Mouse (Mus musculus) embryonic facial prominence, embryonic 11.5 days (tissue): ENCODE measurements at regions not wholly inside any gene's neighbourhood (a gene's known extent, or its start where the extent isn't known, plus 50 kb on each side); places are given as distances from the start of the nearest gene placed in this dataset.

Source experiments
- ATAC-seq: fragments of 200-750 bp; cut with Nextera tagmentation; replicated peaks from 2 replicates; pipeline ENCODE4 v1.8.0; 2017; ENCODE audit warnings: low read depth; ENCODE audit not compliant: insufficient number of reproducible peaks, low FRiP score, low TSS enrichment
- DNase-seq: peaks from one replicate; pipeline ENCODE4 v3.0.0-alpha.2; 2015; ENCODE audit warnings: low spot score
- H3K27ac ChIP-seq: fragments of 300-500 bp; sonication (generic); replicated peaks from 2 replicates; pipeline ENCODE4 v1.5.1; 2014; ENCODE audit warnings: mild to moderate bottlenecking, low read depth, low read length, control low read depth
- H3K27me3 ChIP-seq: fragments of 300-500 bp; sonication (generic); 2 replicates; pipeline ENCODE4 v1.6.1; 2014; ENCODE audit warnings: mild to moderate bottlenecking, low read length, moderate library complexity, mixed read lengths; ENCODE audit not compliant: control insufficient read depth, insufficient read depth
- H3K36me3 ChIP-seq: fragments of 300-500 bp; sonication (generic); replicated peaks from 2 replicates; pipeline ENCODE4 v1.6.1; 2014; ENCODE audit warnings: low read depth, mild to moderate bottlenecking, low read length, moderate library complexity, mixed read lengths; ENCODE audit not compliant: control insufficient read depth, insufficient read depth
- H3K4me1 ChIP-seq: fragments of 300-500 bp; sonication (generic); 2 replicates; pipeline ENCODE4 v1.6.1; 2014; ENCODE audit warnings: low read length, mixed read lengths; ENCODE audit not compliant: control insufficient read depth, insufficient read depth
- H3K4me2 ChIP-seq: fragments of 300-500 bp; sonication (generic); 2 replicates; pipeline ENCODE4 v1.6.1; 2014; ENCODE audit warnings: low read depth, mild to moderate bottlenecking, control low read depth, low read length, moderate library complexity
- H3K4me3 ChIP-seq: fragments of 300-500 bp; sonication (generic); 2 replicates; pipeline ENCODE4 v1.5.1; 2014; ENCODE audit warnings: low read depth, low read length, control low read depth
- H3K9ac ChIP-seq: fragments of 300-500 bp; sonication (generic); replicated peaks from 2 replicates; pipeline ENCODE4 v1.6.1; 2014; ENCODE audit warnings: mild to moderate bottlenecking, control low read depth, low read length
- H3K9me3 ChIP-seq: fragments of 300-500 bp; sonication (generic); replicated peaks from 2 replicates; pipeline ENCODE4 v1.6.1; 2016; ENCODE audit warnings: mild to moderate bottlenecking, low read length, inconsistent platforms, mixed read lengths; ENCODE audit not compliant: control insufficient read depth
- WGBS: fragments of 180-500 bp; shearing (Covaris S2); extraction: QIAGEN DNeasy Blood & Tissue Kit; methylation state at CpG from one replicate; pipeline ENCODE4 v1.1.7; 2014; 5-methylcytosine and 5-hydroxymethylcytosine counted together

GRCm38 (mm10) chr4:110038696-110039095, 60.8 kb downstream of the Dmrta2 start:
- H3K27me3 ChIP-seq = no peaks in the 10 kb centered on the region
- DNase-seq = no peak
- no peaks in the 10 kb centered on the region for H3K9me3 ChIP-seq
- ATAC-seq = no peak
- 79% methylated on average over 5 of the region's 5 CpGs for WGBS
- H3K4me3 ChIP-seq = no peak overlapping the region
- H3K9ac ChIP-seq = no peak overlapping the region
- H3K4me2 ChIP-seq = no peak overlapping the region
- H3K27ac ChIP-seq = no peak overlapping the region
- no peaks in the 10 kb centered on the region for H3K4me1 ChIP-seq
- no peaks in the 10 kb centered on the region for H3K36me3 ChIP-seq

- H3K27me3 ChIP-seq = no peaks in the 10 kb centered on the region
- no peaks in the 10 kb centered on the region for H3K9me3 ChIP-seq
- 85% methylated on average over 17 of the region's 17 CpGs for WGBS
- DNase-seq = no peak
- no peak overlapping the region for H3K4me3 ChIP-seq
- no peak overlapping the region for H3K4me2 ChIP-seq
- H3K4me1 ChIP-seq = no peaks in the 10 kb centered on the region
- no peaks in the 10 kb centered on the region for H3K36me3 ChIP-seq
- H3K9ac ChIP-seq = no peak overlapping the region
- no peak overlapping the region for H3K27ac ChIP-seq
- ATAC-seq = no peak
Measured at GRCm38 (mm10) chr4:110044851-110045618, 67.2 kb downstream of the Dmrta2 start.

GRCm38 (mm10) chr4:110045651-110046269, 67.9 kb downstream of the Dmrta2 start:
- no peak overlapping the region for H3K4me2 ChIP-seq
- DNase-seq = no peak
- no peak overlapping the region for H3K4me3 ChIP-seq
- H3K4me1 ChIP-seq = no peaks in the 10 kb centered on the region
- H3K9me3 ChIP-seq = no peaks in the 10 kb centered on the region
- no peaks in the 10 kb centered on the region for H3K27me3 ChIP-seq
- 78% methylated on average over 12 of the region's 12 CpGs for WGBS
- no peak overlapping the region for H3K27ac ChIP-seq
- no peaks in the 10 kb centered on the region for H3K36me3 ChIP-seq
- ATAC-seq = no peak
- H3K9ac ChIP-seq = no peak overlapping the region

GRCm38 (mm10) chr4:110046270-110046651, 68.4 kb downstream of the Dmrta2 start:
- ATAC-seq (no peak), DNase-seq (no peak)
- Histone ChIP-seq H3K36me3 (no peaks in the 10 kb centered on the region), H3K27ac (no peak overlapping the region), H3K4me3 (no peak overlapping the region), H3K9ac (no peak overlapping the region), H3K9me3 (no peaks in the 10 kb centered on the region), H3K4me2 (no peak overlapping the region), H3K27me3 (no peaks in the 10 kb centered on the region), H3K4me1 (no peaks in the 10 kb centered on the region)
- 87% methylated on average over 11 of the region's 11 CpGs for WGBS

- WGBS = 4% methylated on average over 40 of the region's 40 CpGs
- Histone ChIP-seq H3K27ac (no peak overlapping the region), H3K4me3 (peak overlapping the region; percentile 35), H3K36me3 (no peaks in the 10 kb centered on the region), H3K4me1 (no peaks in the 10 kb centered on the region), H3K9ac (peak overlapping the region; percentile 39), H3K9me3 (no peaks in the 10 kb centered on the region), H3K4me2 (peak overlapping the region; percentile 56), H3K27me3 (no peaks in the 10 kb centered on the region)
- ATAC-seq = peak; percentile 92
- DNase-seq = peak; percentile 94
Measured at GRCm38 (mm10) chr4:110050393-110051280, 72.8 kb downstream of the Dmrta2 start.

GRCm38 (mm10) chr4:110051281-110051665, 73.4 kb downstream of the Dmrta2 start:
- ATAC-seq = no peak; the same call in 1 of the 2 replicates

GRCm38 (mm10) chr4:110051872-110052271, 74.0 kb downstream of the Dmrta2 start:
- Histone ChIP-seq H3K4me3 (no peak overlapping the region), H3K9ac (no peak overlapping the region), H3K27ac (no peak overlapping the region), H3K9me3 (no peaks in the 10 kb centered on the region), H3K27me3 (no peaks in the 10 kb centered on the region), H3K36me3 (no peaks in the 10 kb centered on the region), H3K4me1 (no peaks in the 10 kb centered on the region), H3K4me2 (no peak overlapping the region)
- ATAC-seq = no peak; the same call in 1 of the 2 replicates
- WGBS = 43% methylated on average over 10 of the region's 10 CpGs
- no peak for DNase-seq

More at GRCm38 (mm10) chr4:110051281-110051665, 73.4 kb downstream of the Dmrta2 start:
- DNase-seq = no peak
- WGBS = 14% methylated on average over 12 of the region's 12 CpGs
- H3K27ac ChIP-seq = no peak overlapping the region
- no peaks in the 10 kb centered on the region for H3K36me3 ChIP-seq
- H3K9me3 ChIP-seq = no peaks in the 10 kb centered on the region
- peak overlapping the region; percentile 39 for H3K9ac ChIP-seq
- peak overlapping the region; percentile 56 for H3K4me2 ChIP-seq
- H3K4me3 ChIP-seq = peak overlapping the region; percentile 35
- no peaks in the 10 kb centered on the region for H3K4me1 ChIP-seq
- H3K27me3 ChIP-seq = no peaks in the 10 kb centered on the region
